Mouse (Mus musculus): ENCODE results near the gene Stxbp4.

The Stxbp4 gene

GRCm38 (mm10) chr11:90650231-90650885, 12.5 kb upstream of the Stxbp4 start:
- no peak for DNase-seq (ENCODE audit: extremely low read depth, low read depth)

GRCm38 (mm10) chr11:90649777-90650176, 11.9 kb upstream of the Stxbp4 start:
- no peak for DNase-seq (ENCODE audit: extremely low read depth, low read depth)

GRCm38 (mm10) chr11:90638312-90638830, 487 bp upstream of the Stxbp4 start:
- no peak for DNase-seq (ENCODE audit: extremely low read depth, low read depth)

GRCm38 (mm10) chr11:90634661-90635060, 3.2 kb downstream of the Stxbp4 start:
- DNase-seq (ENCODE audit: extremely low read depth, low read depth), result no peak

DNA sequence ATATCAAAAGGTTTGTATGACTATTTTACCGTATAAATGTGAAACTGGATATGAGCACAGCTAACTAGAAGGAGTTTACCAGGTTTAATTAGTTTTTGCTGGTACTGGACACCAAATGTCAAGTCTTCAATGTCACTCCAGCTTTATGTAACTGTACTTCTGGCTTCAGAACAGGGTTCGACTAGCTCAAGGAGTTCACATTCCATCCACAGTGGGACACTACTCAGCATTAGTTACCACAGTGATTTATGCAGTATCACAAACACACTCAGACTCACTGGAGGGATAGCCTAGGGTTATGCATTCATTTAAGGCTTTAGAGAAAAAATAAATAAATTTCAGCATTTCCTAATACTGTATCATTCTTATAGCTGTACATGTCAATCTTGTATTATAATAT, 5.4 kb downstream of the Stxbp4 start:
- DNase-seq (ENCODE audit: extremely low read depth, low read depth), result no peak

- no peak for DNase-seq (ENCODE audit: extremely low read depth, low read depth)
Measured at GRCm38 (mm10) chr11:90627751-90628150, 10.1 kb downstream of the Stxbp4 start.

- no peak for DNase-seq (ENCODE audit: extremely low read depth, low read depth)
Measured at GRCm38 (mm10) chr11:90625174-90625573, 12.7 kb downstream of the Stxbp4 start.

- DNase-seq (ENCODE audit: extremely low read depth, low read depth), result peak; percentile 35
Measured at GRCm38 (mm10) chr11:90623477-90623876, 14.4 kb downstream of the Stxbp4 start.

DNA sequence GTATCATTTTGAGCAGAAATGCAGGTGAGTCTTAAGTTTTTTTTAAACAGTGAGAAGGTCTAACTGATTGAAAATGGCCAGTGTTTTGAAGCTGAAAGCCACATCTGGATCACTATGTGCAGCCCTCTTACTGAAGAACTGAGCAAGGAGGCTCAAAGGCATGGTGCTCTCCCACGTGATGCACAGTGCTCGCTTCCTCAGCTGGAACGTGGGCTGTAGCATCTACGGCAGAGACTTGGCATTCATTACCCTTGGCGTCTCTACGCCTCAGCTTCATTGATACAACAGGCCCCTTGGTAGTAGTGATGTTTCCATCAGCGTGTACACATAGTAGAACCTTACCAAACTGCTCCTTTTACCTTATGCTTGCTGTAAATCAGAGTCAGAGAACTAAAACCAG, 15.4 kb downstream of the Stxbp4 start:
- DNase-seq (ENCODE audit: extremely low read depth, low read depth), result no peak

- DNase-seq (ENCODE audit: extremely low read depth, low read depth), result no peak
Measured at GRCm38 (mm10) chr11:90622044-90622443, 15.8 kb downstream of the Stxbp4 start.

GRCm38 (mm10) chr11:90616431-90616830, 21.5 kb downstream of the Stxbp4 start:
- peak; percentile 15 for DNase-seq (ENCODE audit: extremely low read depth, low read depth)

- DNase-seq (ENCODE audit: extremely low read depth, low read depth), result peak; percentile 67
Measured at GRCm38 (mm10) chr11:90614743-90615142, 23.1 kb downstream of the Stxbp4 start.

- DNase-seq (ENCODE audit: extremely low read depth, low read depth), result no peak
Measured at GRCm38 (mm10) chr11:90612118-90612517, 25.8 kb downstream of the Stxbp4 start.

DNA sequence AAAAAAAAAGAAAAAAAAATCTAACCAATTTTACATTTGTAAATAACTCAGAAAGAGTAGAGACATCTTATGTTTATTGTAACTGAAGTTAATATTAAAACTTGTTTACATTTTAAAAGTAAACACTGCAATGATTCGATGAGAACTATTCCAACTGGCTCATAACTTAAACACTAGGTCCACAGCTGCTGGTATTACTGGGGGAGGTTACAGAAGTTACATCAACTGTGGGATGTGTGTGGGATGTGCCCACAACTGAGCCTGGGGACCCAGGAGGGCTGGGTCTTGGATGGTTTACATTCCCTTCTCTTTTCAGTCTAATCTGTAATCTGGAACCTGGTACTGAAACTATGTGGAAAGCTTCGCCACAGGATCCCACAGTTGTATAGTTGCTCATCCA, 34.8 kb downstream of the Stxbp4 start:
- no peak for DNase-seq (ENCODE audit: extremely low read depth, low read depth)

GRCm38 (mm10) chr11:90595826-90596225, 42.1 kb downstream of the Stxbp4 start:
- DNase-seq (ENCODE audit: extremely low read depth, low read depth), result no peak

DNA sequence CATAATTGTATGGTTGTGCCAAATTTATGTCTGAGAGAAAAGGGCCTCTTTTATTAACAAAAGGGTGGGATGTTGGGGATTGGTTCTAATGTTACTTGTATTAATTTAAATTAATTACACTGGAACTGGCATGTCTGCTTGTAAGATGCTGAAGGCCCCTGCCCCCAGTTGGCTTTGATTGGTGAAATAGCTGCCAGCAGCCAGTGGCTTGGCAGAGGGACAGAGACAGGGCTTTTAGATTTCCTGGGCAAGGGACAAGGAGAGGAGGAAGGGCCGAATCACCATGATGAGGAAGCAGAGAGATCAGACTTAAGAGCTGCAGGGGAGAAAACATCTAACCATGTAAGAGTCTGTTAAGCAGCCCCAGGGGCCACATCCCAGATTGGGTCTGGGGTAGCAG, 46.9 kb downstream of the Stxbp4 start:
- DNase-seq (ENCODE audit: extremely low read depth, low read depth), result no peak

DNA sequence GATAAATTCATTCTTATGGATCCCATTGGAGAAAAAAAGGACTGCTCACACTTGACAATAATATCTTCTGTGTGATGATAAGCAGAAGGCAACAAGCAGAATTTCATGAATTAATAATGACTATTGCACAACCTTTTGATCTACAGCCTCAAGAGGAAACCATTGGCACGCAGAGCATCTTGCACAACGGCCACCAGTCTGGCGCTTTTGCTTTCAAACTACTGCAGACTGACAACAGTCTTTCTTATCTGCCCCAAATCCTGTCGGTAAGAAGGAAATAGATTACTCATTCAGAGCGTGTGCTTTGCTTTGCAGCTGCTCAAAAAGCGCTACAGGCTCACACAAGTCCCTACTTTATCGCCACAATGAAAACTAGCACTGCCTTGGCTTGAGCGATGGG, 51.7 kb downstream of the Stxbp4 start:
- DNase-seq (ENCODE audit: extremely low read depth, low read depth), result no peak

DNA sequence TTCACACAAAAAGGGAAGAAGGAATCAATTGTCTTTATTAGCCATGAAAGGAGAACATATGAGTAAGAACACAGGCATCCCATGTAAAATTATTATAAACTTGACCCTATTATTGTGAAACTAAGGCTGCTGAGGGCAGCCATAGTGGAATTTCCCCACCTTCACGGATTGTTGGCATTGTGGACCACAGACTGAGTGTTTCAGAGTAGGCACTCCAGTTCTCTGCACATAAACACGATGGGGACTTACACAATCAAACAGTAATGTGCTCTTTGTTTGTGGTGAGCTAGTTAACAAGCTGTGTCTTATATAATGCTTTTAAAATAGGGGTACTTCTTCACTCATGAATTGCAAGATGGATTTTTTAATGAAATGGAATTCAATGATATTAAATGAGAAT, 52.1 kb downstream of the Stxbp4 start:
- no peak for DNase-seq (ENCODE audit: extremely low read depth, low read depth)

DNA sequence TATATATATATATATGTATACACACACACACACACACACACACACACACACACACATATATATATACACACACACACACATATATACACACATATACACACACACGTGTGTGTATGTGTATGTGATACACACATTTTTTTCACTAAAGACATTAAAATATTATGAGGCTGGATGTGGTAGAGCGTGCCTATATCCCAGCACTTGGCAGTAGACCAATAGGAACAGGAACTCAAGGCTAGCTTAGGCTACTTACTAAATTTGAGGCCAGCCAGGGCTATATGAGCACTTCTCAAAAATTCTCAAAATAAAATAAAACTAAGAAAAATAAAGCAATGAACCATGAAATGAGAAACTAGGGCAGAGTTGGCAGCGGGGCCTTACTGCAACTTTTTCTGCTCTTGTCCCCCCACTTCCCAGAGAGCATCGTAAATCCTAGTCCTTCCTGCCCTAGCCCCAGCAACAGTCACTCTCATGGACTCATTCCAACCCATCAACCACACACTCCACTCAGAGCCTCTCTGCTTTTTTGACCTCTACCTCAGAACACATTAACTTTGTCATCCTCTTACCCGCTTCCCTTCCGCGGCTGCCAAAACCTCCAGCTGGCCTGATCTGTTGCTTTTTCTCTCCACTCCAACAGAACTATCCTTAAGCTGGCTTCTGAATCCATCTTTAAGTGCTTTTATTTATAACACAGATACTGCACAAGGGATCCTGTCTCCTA, 60.7 kb downstream of the Stxbp4 start:
- DNase-seq (ENCODE audit: extremely low read depth, low read depth), result no peak

- DNase-seq (ENCODE audit: extremely low read depth, low read depth), result no peak
Measured at GRCm38 (mm10) chr11:90576282-90576972, 61.5 kb downstream of the Stxbp4 start.

GRCm38 (mm10) chr11:90575491-90576048, 62.3 kb downstream of the Stxbp4 start:
- no peak for DNase-seq (ENCODE audit: extremely low read depth, low read depth)
